Mouse (Mus musculus): ENCODE data around the gene Plxnc1. TPM values are rescaled to one million over a fixed set of nuclear protein-coding genes. Genes with fewer than 3 reads are reported as not detected.

Plxnc1 gene
- polyA plus RNA-seq, 1 experiment, result 0.99 TPM

DNA sequence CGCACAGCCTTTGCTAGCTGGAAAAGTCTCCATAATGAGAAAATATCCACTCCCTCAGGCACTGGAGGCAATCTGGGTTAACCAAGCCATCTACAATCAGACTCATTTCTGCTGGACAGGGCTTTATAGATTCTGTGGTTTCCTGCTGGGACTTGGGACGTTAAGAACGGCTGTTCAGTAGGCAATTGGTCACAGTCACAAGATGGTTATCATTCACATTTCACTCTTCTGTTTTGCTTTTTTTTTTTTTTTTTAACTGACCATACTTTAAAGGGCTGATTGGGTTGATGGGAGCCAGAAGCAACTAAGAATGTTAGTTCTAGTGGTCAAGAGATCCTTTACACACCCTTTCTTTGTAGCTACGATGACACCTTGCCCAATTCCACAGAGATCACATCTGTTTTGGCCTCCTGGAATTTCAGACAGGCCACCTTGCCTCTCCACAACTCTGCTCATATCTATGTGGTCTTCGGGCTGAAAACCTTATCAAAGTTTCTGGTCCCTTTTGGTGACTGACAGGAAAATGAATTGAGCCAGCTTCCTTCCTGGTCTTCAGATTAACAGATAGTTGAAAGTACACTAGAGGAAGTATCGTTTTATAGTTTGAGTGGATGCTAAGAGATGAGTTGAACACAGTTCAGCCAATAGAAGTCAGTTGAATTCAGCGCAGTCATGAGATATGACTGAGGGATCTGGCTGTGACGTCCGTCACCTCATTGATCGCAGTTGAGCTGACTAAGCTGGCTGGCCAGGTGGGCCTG lies 3.5 kb upstream of the Plxnc1 start:
- no peak for DNase-seq (ENCODE audit: low read depth)

GRCm38 (mm10) chr10:94947386-94947785 lies 2.8 kb upstream of the Plxnc1 start:
- no peak for DNase-seq (ENCODE audit: low read depth)

DNA sequence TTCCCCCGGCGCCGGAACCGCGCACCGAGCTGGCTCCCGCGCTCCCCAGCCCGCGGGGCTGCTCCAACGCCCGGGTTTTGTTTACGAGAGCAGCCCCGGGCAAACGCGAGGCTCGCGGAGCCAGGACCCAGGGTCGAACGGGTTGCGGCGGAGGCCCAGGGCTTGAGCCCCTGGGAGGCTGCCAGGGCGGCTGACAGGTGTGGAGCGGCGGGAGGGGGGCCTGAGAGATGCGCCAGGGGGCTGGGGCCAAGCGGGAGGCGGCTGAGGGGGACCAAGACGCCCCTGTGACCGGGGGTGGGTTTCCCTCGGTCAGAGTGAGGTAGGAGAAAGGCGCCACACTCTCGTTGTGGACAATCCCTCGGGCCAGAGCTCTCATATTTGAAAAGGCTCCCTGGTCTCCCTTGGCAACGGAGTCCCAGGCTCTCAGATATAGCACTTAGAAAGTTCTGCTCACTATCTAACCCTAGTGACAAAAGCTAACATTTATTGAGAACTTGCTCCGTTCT lies 624 bp upstream of the Plxnc1 start:
- DNase-seq (ENCODE audit: low read depth), result no peak

DNA sequence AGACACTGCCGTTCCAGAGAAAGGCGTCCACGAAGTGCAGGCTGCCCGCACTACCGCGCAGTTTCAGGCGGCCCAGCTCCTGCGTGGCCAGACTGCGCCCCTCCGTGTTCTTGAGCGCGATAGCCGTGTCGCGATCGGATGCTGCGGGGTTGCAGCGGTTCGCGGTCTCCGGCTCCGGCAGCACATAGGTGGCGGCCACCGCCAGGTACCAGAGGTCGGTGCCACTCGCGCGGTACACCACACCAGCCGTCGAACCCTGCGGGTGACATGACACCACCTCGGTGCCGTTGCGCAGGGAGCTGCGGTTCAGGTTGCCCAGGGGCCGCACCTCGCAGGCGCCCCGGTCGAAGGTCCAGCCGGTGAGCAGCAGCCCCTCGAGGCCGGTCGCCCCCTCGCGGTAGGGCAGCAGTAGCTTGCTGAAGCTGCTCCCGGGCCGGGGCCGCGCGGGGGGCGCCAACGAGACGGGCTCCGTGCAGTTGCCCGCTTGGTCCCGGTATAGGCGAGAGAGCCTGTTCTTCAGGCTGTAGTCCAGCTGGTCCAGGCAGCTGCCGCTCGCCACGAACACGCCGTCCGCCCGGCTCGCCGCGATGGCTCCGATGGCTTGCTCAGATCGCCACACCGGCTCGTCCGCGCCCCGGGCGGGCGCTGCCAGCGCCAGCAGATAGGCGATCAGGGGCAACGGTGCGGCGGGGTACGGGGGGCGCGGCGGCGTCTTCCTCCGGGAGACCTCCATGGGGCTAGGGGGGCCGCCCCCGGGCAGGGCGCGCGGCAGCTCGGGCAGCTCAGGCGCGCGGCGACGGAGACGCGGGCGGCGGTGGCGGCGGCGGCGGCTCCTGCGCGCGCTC lies 567 bp downstream of the Plxnc1 start:
- no peak for DNase-seq (ENCODE audit: low read depth)

DNA sequence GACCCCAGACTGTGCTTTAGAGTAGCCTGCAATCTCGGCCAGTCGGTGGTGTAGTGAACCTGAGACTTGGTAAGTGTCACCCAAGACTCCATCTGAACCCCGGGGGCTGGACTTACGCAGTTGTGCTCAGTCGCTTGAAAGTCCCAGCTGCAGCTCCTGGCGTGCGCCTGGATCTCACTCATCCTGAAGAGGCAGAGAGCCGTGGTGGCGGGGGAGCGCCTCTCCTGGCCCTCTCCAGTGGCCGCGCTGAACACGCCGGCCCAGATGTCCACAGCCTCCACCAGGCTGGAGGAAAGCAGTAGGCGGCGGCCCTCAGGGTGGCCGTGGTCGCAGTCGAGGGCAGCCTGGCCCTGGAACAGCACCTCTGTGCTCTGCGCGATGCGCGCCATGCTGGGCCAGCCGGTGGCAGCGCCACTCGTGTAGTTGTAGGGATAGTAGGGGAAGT lies 1.2 kb downstream of the Plxnc1 start:
- DNase-seq (ENCODE audit: low read depth), result no peak

DNA sequence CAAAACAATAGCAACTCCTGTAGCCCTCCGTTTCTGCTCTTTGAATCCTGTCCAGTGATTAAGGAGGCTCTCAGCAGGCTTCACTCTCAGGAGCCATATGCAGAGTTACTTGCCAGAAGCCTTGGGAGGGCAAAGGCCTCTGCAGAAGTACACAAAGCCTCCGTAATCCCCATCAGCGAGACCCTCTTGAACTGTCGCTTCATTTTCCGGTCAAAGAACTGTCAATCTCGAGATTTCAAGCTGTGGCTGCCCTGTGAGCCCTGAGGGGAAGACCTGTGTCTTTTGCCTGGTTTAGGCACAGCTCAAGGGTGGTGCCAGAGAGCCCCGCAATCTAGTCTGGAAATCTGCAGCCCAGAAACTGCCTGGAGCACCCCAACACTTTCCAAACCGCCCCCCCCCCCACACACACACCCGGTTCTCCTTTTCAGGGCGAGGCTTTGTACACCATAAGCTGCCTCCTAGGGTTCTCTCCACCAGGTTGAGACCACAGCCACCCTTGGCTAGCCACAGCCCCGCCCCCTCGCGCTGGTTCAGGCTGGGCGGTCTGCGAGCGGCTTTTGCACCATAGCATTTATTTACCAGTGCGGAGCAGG lies 2.1 kb downstream of the Plxnc1 start:
- DNase-seq (ENCODE audit: low read depth), result no peak

- no peak for DNase-seq (ENCODE audit: low read depth)
Measured at GRCm38 (mm10) chr10:94941551-94941950, 3.1 kb downstream of the Plxnc1 start.

GRCm38 (mm10) chr10:94940786-94941185 lies 3.8 kb downstream of the Plxnc1 start:
- no peak for DNase-seq (ENCODE audit: low read depth)

DNA sequence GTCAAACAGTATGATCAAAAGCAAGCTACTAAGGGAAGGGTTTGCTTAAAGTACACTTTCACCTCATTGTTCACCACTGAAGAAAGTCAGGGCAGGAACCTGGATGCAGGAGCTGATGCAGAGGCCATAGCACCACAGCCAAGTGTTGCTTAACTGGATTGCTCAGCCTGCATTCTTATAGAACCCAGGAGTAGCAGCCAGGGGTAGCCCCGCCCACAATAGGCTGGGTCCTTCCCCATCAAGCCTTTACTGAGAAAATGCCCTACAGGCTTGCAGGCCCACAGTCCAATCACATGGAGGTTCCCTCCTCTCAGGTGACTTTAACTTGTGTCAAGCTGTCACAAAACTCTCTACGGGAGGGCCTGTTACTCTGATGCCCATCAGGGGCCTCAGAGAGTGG lies 4.6 kb downstream of the Plxnc1 start:
- no peak for DNase-seq (ENCODE audit: low read depth)

- no peak for DNase-seq (ENCODE audit: low read depth)
Measured at GRCm38 (mm10) chr10:94938899-94939298, 5.7 kb downstream of the Plxnc1 start.

DNA sequence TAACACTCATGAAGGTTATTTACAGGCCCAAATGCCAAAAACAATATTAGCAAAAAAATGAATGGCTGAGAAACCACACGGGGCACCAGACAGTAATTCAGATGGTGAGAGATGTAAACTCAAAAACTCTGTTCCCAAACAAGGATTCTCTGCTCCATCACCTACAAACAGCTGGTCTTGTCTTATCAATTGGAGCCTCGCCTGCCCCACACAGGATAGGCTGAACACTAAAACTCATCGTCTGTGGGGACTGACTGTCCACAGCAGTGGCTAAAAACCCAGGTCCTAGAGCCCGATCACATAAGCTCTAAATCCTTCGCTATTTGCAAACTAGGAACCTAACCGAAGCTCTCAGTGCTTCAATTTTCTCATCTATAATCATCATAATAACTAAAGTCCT lies 6.3 kb downstream of the Plxnc1 start:
- no peak for DNase-seq (ENCODE audit: low read depth)

GRCm38 (mm10) chr10:94935270-94935669 lies 9.4 kb downstream of the Plxnc1 start:
- no peak for DNase-seq (ENCODE audit: low read depth)

DNA sequence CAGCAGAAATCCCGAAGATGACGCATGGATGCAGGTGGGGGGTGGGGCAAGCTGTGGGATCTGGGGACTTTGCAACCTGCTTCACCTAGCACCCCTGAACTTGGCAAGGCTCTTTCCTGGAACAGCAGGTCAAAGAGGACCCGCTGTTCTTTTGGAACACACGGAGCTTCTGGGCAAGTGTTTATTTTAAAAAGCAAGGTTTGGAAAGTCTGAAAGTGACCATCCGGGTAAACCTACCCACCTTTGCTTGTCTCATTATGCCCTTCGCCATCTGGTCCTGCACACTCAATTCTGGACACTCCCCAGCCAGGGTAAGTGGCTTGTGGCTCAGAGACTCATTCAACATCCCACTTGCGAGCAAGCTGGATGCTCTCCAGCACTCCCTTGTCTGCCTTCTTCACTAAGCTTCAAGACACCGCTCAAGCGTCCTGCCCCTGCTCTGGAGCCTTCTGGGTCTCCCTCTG lies 10.5 kb downstream of the Plxnc1 start:
- no peak for DNase-seq (ENCODE audit: low read depth)

- no peak for DNase-seq (ENCODE audit: low read depth)
Measured at GRCm38 (mm10) chr10:94931961-94932832, 12.4 kb downstream of the Plxnc1 start.

DNA sequence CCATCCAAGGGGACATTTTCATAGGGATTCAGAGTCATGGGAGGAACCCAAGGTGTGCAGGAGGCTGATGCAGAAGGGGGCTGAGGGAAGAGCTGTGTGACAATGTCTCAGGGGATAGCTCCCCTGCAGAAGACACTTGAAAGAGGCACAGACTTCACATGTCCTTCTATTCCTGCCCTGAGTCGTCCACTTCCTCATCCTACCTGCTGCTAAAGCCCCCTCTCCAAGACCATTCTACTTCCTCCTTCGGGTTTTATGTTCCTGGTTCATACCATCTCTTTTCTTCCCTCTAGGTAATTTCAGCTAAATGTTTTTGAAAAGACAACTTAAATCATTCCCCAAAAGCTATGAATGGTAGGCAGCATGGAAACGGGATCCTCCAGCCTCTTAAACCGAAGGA lies 16.5 kb downstream of the Plxnc1 start:
- no peak for DNase-seq (ENCODE audit: low read depth)

GRCm38 (mm10) chr10:94926297-94926696 lies 18.3 kb downstream of the Plxnc1 start:
- no peak for DNase-seq (ENCODE audit: low read depth)

DNA sequence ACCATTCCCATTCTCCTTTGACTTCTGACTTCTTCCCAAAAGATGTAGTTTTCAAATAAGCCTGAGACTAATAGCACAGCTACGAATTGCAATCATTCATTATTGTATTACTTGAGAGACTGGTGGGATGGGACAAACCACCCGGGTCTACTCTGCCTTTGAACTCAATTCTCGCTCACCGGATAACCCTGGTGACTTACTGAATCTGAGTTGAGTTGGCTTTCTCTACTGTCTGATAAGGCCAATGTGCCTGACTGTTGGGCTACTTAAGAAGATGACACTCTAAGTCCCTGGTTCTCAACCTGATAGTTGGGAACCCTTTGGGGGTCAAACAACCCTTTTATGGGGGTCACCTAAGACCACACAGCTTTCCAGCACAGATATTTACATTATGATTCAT lies 19.8 kb downstream of the Plxnc1 start:
- DNase-seq (ENCODE audit: low read depth), result no peak

- DNase-seq (ENCODE audit: low read depth), result no peak
Measured at GRCm38 (mm10) chr10:94924450-94924849, 20.2 kb downstream of the Plxnc1 start.

DNA sequence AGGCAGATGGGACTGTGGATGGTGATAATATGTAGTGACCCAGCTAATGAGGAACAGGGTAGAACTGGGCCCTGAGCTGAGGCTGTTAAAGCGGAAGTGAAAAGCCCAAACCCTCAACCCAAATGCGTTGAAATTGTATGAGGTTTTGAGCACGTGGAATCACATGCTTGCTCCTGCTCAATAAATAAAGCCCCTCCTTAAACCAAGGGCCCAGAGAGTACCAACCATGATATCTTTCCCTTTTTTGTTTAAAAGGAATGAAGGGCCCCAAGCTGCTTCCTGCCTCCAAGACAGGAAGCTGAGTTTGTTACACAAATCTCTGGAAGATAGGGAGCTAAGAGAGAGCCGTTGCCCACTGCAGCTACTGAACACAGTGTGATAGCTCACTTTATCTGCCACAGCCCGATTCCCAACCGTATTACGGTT lies 21.3 kb downstream of the Plxnc1 start:
- no peak for DNase-seq (ENCODE audit: low read depth)

- no peak for DNase-seq (ENCODE audit: low read depth)
Measured at GRCm38 (mm10) chr10:94922848-94923247, 21.8 kb downstream of the Plxnc1 start.

- DNase-seq (ENCODE audit: low read depth), result no peak
Measured at GRCm38 (mm10) chr10:94921751-94922150, 22.9 kb downstream of the Plxnc1 start.
